Mouse (Mus musculus): ENCODE measurements around the gene Fbxo45. TPM values are rescaled to one million over a fixed set of nuclear protein-coding genes. Genes with fewer than 3 reads are reported as not detected.

Fbxo45 gene
- polyA plus RNA-seq, 2 experiments: 4.0 to 5.1 TPM

- H3K27ac ChIP-seq: peak within 1 kb of the TSS; percentile 94
- ATAC-seq (ENCODE audit: insufficient read depth): peak; percentile 94
- TF ChIP-seq CTCF (IDR thresholded peaks at IDR 0.05; ENCODE audit: low read depth) (no peak), EP300 (IDR thresholded peaks at IDR 0.05; ENCODE audit: low read depth) (peak; percentile 23; the same call in 1 of the 2 replicates)
Observed at GRCm38 (mm10) chr16:32277308-32278256, 30.6 kb upstream of the Fbxo45 start, which contains the start of gene Rnf168. Rnf168 (plus strand) TSS chr16:32277459.

GRCm38 (mm10) chr16:32275830-32276229 lies 28.9 kb upstream of the Fbxo45 start:
- Histone ChIP-seq H3K4me1 (replicated peaks; ENCODE audit: control insufficient read depth in 2 of 2, insufficient read depth in 2 of 2, low read length in 1 of 2) (peaks cover 5 to 15% of the 10 kb centered on the region in 2 experiments), H3K4me2 (ENCODE audit: low read depth) (no peak overlapping the region), H3K9me3 (ENCODE audit: control insufficient read depth, low read length) (no peaks in the 10 kb centered on the region), H3K27me3 (ENCODE audit: control insufficient read depth, insufficient read depth, low read length) (no peaks in the 10 kb centered on the region), H3K9ac (replicated peaks) (no peak overlapping the region), H3K27ac (no peak overlapping the region), H3K36me3 (replicated peaks; ENCODE audit: control insufficient read depth, insufficient read depth, low read depth) (peaks cover 11% of the 10 kb centered on the region), H3K4me3 (ENCODE audit: insufficient read depth in 1 of 2, low read depth in 2 of 2, low read length in 2 of 2) (no peak overlapping the region)
- TF ChIP-seq EP300 (IDR thresholded peaks at IDR 0.05; ENCODE audit: low read depth) (no peak), CTCF (IDR thresholded peaks at IDR 0.05; ENCODE audit: low read depth) (no peak)
- ATAC-seq (ENCODE audit: insufficient read depth) (no peak), DNase-seq (ENCODE audit: low read depth in 3 of 3, low spot score in 3 of 3) (no peak)
- 45% methylated on average over 1 of the region's 1 CpGs for WGBS (ENCODE audit: insufficient replicate concordance)

More at GRCm38 (mm10) chr16:32277308-32278256, 30.6 kb upstream of the Fbxo45 start, which contains the start of gene Rnf168:
- Histone ChIP-seq H3K9ac (replicated peaks) (peak within 1 kb of the TSS; percentile 97), H3K9me3 (ENCODE audit: control insufficient read depth, low read length) (no peaks in the 10 kb centered on the region), H3K4me1 (replicated peaks; ENCODE audit: control insufficient read depth in 2 of 2, insufficient read depth in 2 of 2, low read length in 1 of 2) (peaks cover 9 to 15% of the 10 kb centered on the region in 2 experiments), H3K36me3 (replicated peaks; ENCODE audit: control insufficient read depth, insufficient read depth, low read depth) (peaks cover 13% of the 10 kb centered on the region), H3K27me3 (ENCODE audit: control insufficient read depth, insufficient read depth, low read length) (no peaks in the 10 kb centered on the region), H3K4me2 (ENCODE audit: low read depth) (peak within 1 kb of the TSS; percentile 91), H3K4me3 (ENCODE audit: insufficient read depth in 1 of 2, low read depth in 2 of 2, low read length in 2 of 2) (peak within 1 kb of the TSS; percentile 97 to 98)
- DNase-seq (ENCODE audit: low read depth in 3 of 3, low spot score in 3 of 3): peak; percentile 84 to 89 (median 86)
- under 1% methylated on average over 75 of the region's 75 CpGs for WGBS (ENCODE audit: insufficient replicate concordance)

- Histone ChIP-seq H3K9ac (replicated peaks) (no peak overlapping the region), H3K4me1 (replicated peaks; ENCODE audit: control insufficient read depth in 2 of 2, insufficient read depth in 2 of 2, low read length in 1 of 2) (peaks cover 5 to 15% of the 10 kb centered on the region in 2 experiments), H3K4me2 (ENCODE audit: low read depth) (no peak overlapping the region), H3K36me3 (replicated peaks; ENCODE audit: control insufficient read depth, insufficient read depth, low read depth) (peaks cover 4% of the 10 kb centered on the region), H3K4me3 (ENCODE audit: insufficient read depth in 1 of 2, low read depth in 2 of 2, low read length in 2 of 2) (no peak overlapping the region), H3K27me3 (ENCODE audit: control insufficient read depth, insufficient read depth, low read length) (no peaks in the 10 kb centered on the region), H3K9me3 (ENCODE audit: control insufficient read depth, low read length) (no peaks in the 10 kb centered on the region), H3K27ac (no peak overlapping the region)
- DNase-seq (ENCODE audit: low read depth in 3 of 3, low spot score in 3 of 3) (no peak), ATAC-seq (ENCODE audit: insufficient read depth) (no peak)
- no peak for TF ChIP-seq CTCF (IDR thresholded peaks at IDR 0.05; ENCODE audit: low read depth)
- TF ChIP-seq EP300 (IDR thresholded peaks at IDR 0.05; ENCODE audit: low read depth): no peak
- 69% methylated on average over 6 of the region's 6 CpGs for WGBS (ENCODE audit: insufficient replicate concordance)
Observed at GRCm38 (mm10) chr16:32275041-32275440, 28.1 kb upstream of the Fbxo45 start.

GRCm38 (mm10) chr16:32273338-32273737 lies 26.4 kb upstream of the Fbxo45 start:
- no peak for DNase-seq (ENCODE audit: low read depth in 3 of 3, low spot score in 3 of 3)
- 53% methylated on average over 9 of the region's 9 CpGs for WGBS (ENCODE audit: insufficient replicate concordance)
- ATAC-seq (ENCODE audit: insufficient read depth): no peak

GRCm38 (mm10) chr16:32271291-32271690 lies 24.3 kb upstream of the Fbxo45 start, which contains the start of gene Smco1:
Smco1 (plus strand) TSS chr16:32271468.
- no peak for ATAC-seq (ENCODE audit: insufficient read depth)
- WGBS (ENCODE audit: insufficient replicate concordance): 74% methylated on average over 11 of the region's 11 CpGs

More at GRCm38 (mm10) chr16:32273338-32273737, 26.4 kb upstream of the Fbxo45 start:
- Histone ChIP-seq H3K4me3 (ENCODE audit: insufficient read depth in 1 of 2, low read depth in 2 of 2, low read length in 2 of 2) (no peak overlapping the region), H3K36me3 (replicated peaks; ENCODE audit: control insufficient read depth, insufficient read depth, low read depth) (no peaks in the 10 kb centered on the region), H3K27ac (no peak overlapping the region), H3K27me3 (ENCODE audit: control insufficient read depth, insufficient read depth, low read length) (no peaks in the 10 kb centered on the region), H3K9me3 (ENCODE audit: control insufficient read depth, low read length) (no peaks in the 10 kb centered on the region), H3K4me2 (ENCODE audit: low read depth) (no peak overlapping the region), H3K9ac (replicated peaks) (no peak overlapping the region), H3K4me1 (replicated peaks; ENCODE audit: control insufficient read depth in 2 of 2, insufficient read depth in 2 of 2, low read length in 1 of 2) (peaks cover 5% of the 10 kb centered on the region in 2 experiments)
- TF ChIP-seq CTCF (IDR thresholded peaks at IDR 0.05; ENCODE audit: low read depth): peak; percentile 85
- TF ChIP-seq EP300 (IDR thresholded peaks at IDR 0.05; ENCODE audit: low read depth): no peak

More at GRCm38 (mm10) chr16:32271291-32271690, 24.3 kb upstream of the Fbxo45 start, which contains the start of gene Smco1:
- no peak within 1 kb of the TSS for H3K9ac ChIP-seq (replicated peaks)
- no peaks in the 10 kb centered on the region for H3K4me1 ChIP-seq (replicated peaks; ENCODE audit: control insufficient read depth in 2 of 2, insufficient read depth in 2 of 2, low read length in 1 of 2)
- no peak within 1 kb of the TSS for H3K27ac ChIP-seq
- no peak for TF ChIP-seq EP300 (IDR thresholded peaks at IDR 0.05; ENCODE audit: low read depth)
- TF ChIP-seq CTCF (IDR thresholded peaks at IDR 0.05; ENCODE audit: low read depth): no peak
- H3K9me3 ChIP-seq (ENCODE audit: control insufficient read depth, low read length): no peaks in the 10 kb centered on the region
- no peak within 1 kb of the TSS for H3K4me3 ChIP-seq (ENCODE audit: insufficient read depth in 1 of 2, low read depth in 2 of 2, low read length in 2 of 2)
- no peaks in the 10 kb centered on the region for H3K36me3 ChIP-seq (replicated peaks; ENCODE audit: control insufficient read depth, insufficient read depth, low read depth)
- no peak for DNase-seq (ENCODE audit: low read depth in 3 of 3, low spot score in 3 of 3)
- no peaks in the 10 kb centered on the region for H3K27me3 ChIP-seq (ENCODE audit: control insufficient read depth, insufficient read depth, low read length)
- H3K4me2 ChIP-seq (ENCODE audit: low read depth): no peak within 1 kb of the TSS

Measured in liver, embryonic 14.5 days (tissue).